Mouse (Mus musculus) bone marrow macrophage, adult 2 months (primary cell): ENCODE results near the gene Gucy2c.

Experiments used
- CTCF ChIP-seq: IDR thresholded peaks from 2 replicates; pipeline ENCODE4 v1.5.1; 2012; ENCODE audit warnings: low read depth, mild to moderate bottlenecking, low read length, moderate library complexity
- POLR2A ChIP-seq: IDR thresholded peaks from 2 replicates; pipeline ENCODE4 v1.6.1; 2012; ENCODE audit warnings: mild to moderate bottlenecking, low read depth, low read length, borderline replicate concordance

- TF ChIP-seq POLR2A (no peak), CTCF (no peak)
Observed at GRCm38 (mm10) chr6:136820381-136820780, 38.8 kb upstream of the Gucy2c start.
